Mouse (Mus musculus) lung, adult 2 months (tissue): ENCODE data around the gene Satb1. TPM values are rescaled to one million over a fixed set of nuclear protein-coding genes. Genes with fewer than 3 reads are reported as not detected.

Experiments
- DNase-seq: peaks from one replicate; pipeline ENCODE4 v3.0.0; 2022
- H3K4me1 ChIP-seq: fragments of 200-500 bp; 2 replicates; pipeline ENCODE4 v1.6.1; 2011; ENCODE audit warnings: low read length; ENCODE audit not compliant: control insufficient read depth, insufficient read depth
- H3K4me3 ChIP-seq: fragments of 200-500 bp; replicated peaks from 2 replicates; pipeline ENCODE3; 2011; ENCODE audit warnings: low read depth, mild to moderate bottlenecking, control low read depth, low read length; ENCODE audit errors: extremely low read depth
- CTCF ChIP-seq: fragments of 200-500 bp; IDR thresholded peaks from 2 replicates; pipeline ENCODE4 v1.5.1; 2011; ENCODE audit warnings: mild to moderate bottlenecking, low read length, control low read depth; ENCODE audit not compliant: insufficient read depth
- POLR2A ChIP-seq: fragments of 200-500 bp; IDR thresholded peaks from 2 replicates; pipeline ENCODE4 v1.6.1; 2011; ENCODE audit warnings: low read depth, mild to moderate bottlenecking, control low read depth, low read length, borderline replicate concordance; ENCODE audit errors: extremely low read depth
- whole genome bisulfite sequencing: fragments of 180-500 bp; shearing (Covaris S2); methylation state at CpG from one replicate; pipeline ENCODE4 v1.1.7; 2018; 5-methylcytosine and 5-hydroxymethylcytosine counted together
- polyA plus RNA-seq: library from polyadenylated mRNA; depleted of rRNA; stranded (reverse); fragments of >200 nt; gene quantifications from 2 replicates; pipeline ENCODE4 v1.2.3, GENCODE M21; 2012

Satb1 gene
- polyA plus RNA-seq, 1 experiment = 8.4 TPM

GRCm38 (mm10) chr17:51784935-51785334 lies 48.2 kb downstream of the Satb1 start:
- no peak for TF ChIP-seq CTCF
- Histone ChIP-seq H3K4me3 (no peak overlapping the region), H3K4me1 (no peaks in the 10 kb centered on the region)
- 64% methylated on average over 9 of the region's 9 CpGs for WGBS
- DNase-seq = no peak

GRCm38 (mm10) chr17:51783591-51784279 lies 49.4 kb downstream of the Satb1 start:
- no peak for TF ChIP-seq CTCF
- no peak for TF ChIP-seq POLR2A
- no peak for DNase-seq
- H3K4me3 ChIP-seq = no peak overlapping the region
- 53% methylated on average over 8 of the region's 8 CpGs for WGBS
- no peaks in the 10 kb centered on the region for H3K4me1 ChIP-seq

- WGBS = 94% methylated on average over 11 of the region's 11 CpGs
- DNase-seq = no peak
- H3K4me3 ChIP-seq = no peak overlapping the region
- TF ChIP-seq CTCF (no peak), POLR2A (no peak)
- H3K4me1 ChIP-seq = no peaks in the 10 kb centered on the region
Measured at GRCm38 (mm10) chr17:51780036-51780435, 53.1 kb downstream of the Satb1 start.

- H3K4me3 ChIP-seq = no peak overlapping the region
- no peak for TF ChIP-seq CTCF
- TF ChIP-seq POLR2A = no peak
- 66% methylated on average over 2 of the region's 2 CpGs for WGBS
- H3K4me1 ChIP-seq = no peaks in the 10 kb centered on the region
- DNase-seq = no peak
Measured at GRCm38 (mm10) chr17:51778961-51779360, 54.1 kb downstream of the Satb1 start.

- no peak for DNase-seq
- Histone ChIP-seq H3K4me3 (no peak overlapping the region), H3K4me1 (no peaks in the 10 kb centered on the region)
- WGBS = 81% methylated on average over 1 of the region's 1 CpGs
- TF ChIP-seq CTCF (no peak), POLR2A (no peak)
Measured at GRCm38 (mm10) chr17:51777813-51778212, 55.3 kb downstream of the Satb1 start.

GRCm38 (mm10) chr17:51775070-51775881 lies 57.8 kb downstream of the Satb1 start:
- TF ChIP-seq POLR2A (no peak), CTCF (no peak)
- 92% methylated on average over 18 of the region's 18 CpGs for WGBS
- Histone ChIP-seq H3K4me1 (no peaks in the 10 kb centered on the region), H3K4me3 (no peak overlapping the region)
- DNase-seq = no peak

- no peak for DNase-seq
- no peaks in the 10 kb centered on the region for H3K4me1 ChIP-seq
- TF ChIP-seq CTCF (no peak), POLR2A (no peak)
- WGBS = 86% methylated on average over 8 of the region's 8 CpGs
- no peak overlapping the region for H3K4me3 ChIP-seq
Measured at GRCm38 (mm10) chr17:51763600-51763999, 69.5 kb downstream of the Satb1 start.

GRCm38 (mm10) chr17:51762503-51762902 lies 70.6 kb downstream of the Satb1 start:
- 77% methylated on average over 7 of the region's 7 CpGs for WGBS
- H3K4me3 ChIP-seq = no peak overlapping the region
- TF ChIP-seq CTCF (no peak), POLR2A (no peak)
- DNase-seq = no peak
- no peaks in the 10 kb centered on the region for H3K4me1 ChIP-seq

GRCm38 (mm10) chr17:51760997-51761655 lies 72.0 kb downstream of the Satb1 start:
- no peak for TF ChIP-seq POLR2A
- no peak for TF ChIP-seq CTCF
- H3K4me3 ChIP-seq = no peak overlapping the region
- H3K4me1 ChIP-seq = no peaks in the 10 kb centered on the region
- WGBS = 81% methylated on average over 17 of the region's 17 CpGs
- no peak for DNase-seq
